In genomic region chr3:98353892-98354291, GRCm38 (mm10) we compare ENCODE assay signal across 8 mouse cellular contexts. TPM values are rescaled to one million over a fixed set of nuclear protein-coding genes. Genes with fewer than 3 reads are reported as not detected.
DNase-seq lines count a peak whose midpoint lies in the region; TF ChIP-seq lines count a peak whose summit lies in the region.

No protein-coding gene starts in this region.

- H3K4me3 ChIP-seq in heart, adult 2 months: no peak overlapping the region
- no peak overlapping the region for H3K4me3 ChIP-seq in heart, embryonic 10.5 days

- intact Hi-C loops in heart, adult 2 months (cut with DNase I): no loop called here

- H3K27ac ChIP-seq in heart, adult 2 months: no peak overlapping the region
- H3K27ac ChIP-seq in heart, embryonic 10.5 days: no peak overlapping the region

- no peak for TF ChIP-seq POLR2A in heart, adult 2 months (IDR thresholded peaks at IDR 0.05; ENCODE audit: insufficient read depth, low read depth, low read length)

- H3K9me3 ChIP-seq in heart, embryonic 10.5 days: no peaks in the 10 kb centered on the region

- TF ChIP-seq EP300 in heart, adult 2 months (IDR thresholded peaks at IDR 0.05; ENCODE audit: insufficient read depth, low read depth, low read length): no peak

- no peaks in the 10 kb centered on the region for H3K27me3 ChIP-seq in heart, adult 2 months (ENCODE audit: control insufficient read depth, insufficient read depth, low read length)
- H3K27me3 ChIP-seq in heart, embryonic 10.5 days (ENCODE audit: insufficient read depth, poor library complexity, severe bottlenecking): no peaks in the 10 kb centered on the region

- 32% methylated on average over 7 of the region's 7 CpGs for WGBS in heart, adult 2 months
- WGBS in heart, embryonic 10.5 days: 32% methylated on average over 7 of the region's 7 CpGs
- whole genome bisulfite sequencing in large intestine, adult 2 months: 30% methylated on average over 7 of the region's 7 CpGs

- no peaks in the 10 kb centered on the region for H3K36me3 ChIP-seq in heart, adult 2 months (ENCODE audit: control insufficient read depth, insufficient read depth, low read length)
- no peaks in the 10 kb centered on the region for H3K36me3 ChIP-seq in heart, embryonic 10.5 days

- peak; percentile 31 to 43 for DNase-seq in heart, adult 2 months
- no peak for DNase-seq in heart, embryonic 10.5 days (ENCODE audit: low spot score)
- DNase-seq in CD8-positive naive resting alpha-beta T cell, adult 2 months (ENCODE audit: low read depth in 2 of 2, low spot score in 2 of 2): peak; percentile 60 to 73
- peak; percentile 45 for DNase-seq in c-Kit-positive CD71-positive TER-119-positive erythroid progenitor cells, embryonic 14.5 days (ENCODE audit: low spot score)
- DNase-seq in frontal cortex, postnatal 36 days (ENCODE audit: low spot score in 2 of 2): peak; percentile 60 to 76
- DNase-seq in large intestine, adult 2 months (ENCODE audit: low read depth, low spot score): peak; percentile 44
- peak; percentile 87 for DNase-seq in lung, postnatal 14 days
- DNase-seq in spleen, postnatal 4 days (ENCODE audit: low spot score in 2 of 2): peak; percentile 43 to 81

- no peak overlapping the region for H3K9ac ChIP-seq in heart, adult 2 months (ENCODE audit: low read depth, low read length)

- H3K79me2 ChIP-seq in heart, adult 2 months (replicated peaks; ENCODE audit: control insufficient read depth, insufficient read depth, low read length): no peaks in the 10 kb centered on the region

- TF ChIP-seq CTCF in heart, adult 2 months (IDR thresholded peaks at IDR 0.05): peak; percentile 78

- H3K4me1 ChIP-seq in heart, adult 2 months (ENCODE audit: control insufficient read depth, insufficient read depth, low read length): no peaks in the 10 kb centered on the region
- H3K4me1 ChIP-seq in heart, embryonic 10.5 days: no peaks in the 10 kb centered on the region

RNA-seq across cellular contexts. Expression of gene Phgdh, which starts 14.1 kb away (rescaled TPM):
- 1 to 10 TPM; 1.5 to 1.8 TPM for total RNA-seq in heart, adult 2 months (2021)
- 3.7 and 4.5 TPM in 2 replicates for polyA plus RNA-seq in heart, adult 2 months (2012; rRNA removed)
- 157 and 310 TPM in 2 replicates for polyA plus RNA-seq in heart, embryonic 10.5 days (2016; fragmentation: Nextera tagmentation; extraction: Ambion mirVana)
- polyA plus RNA-seq in large intestine, adult 2 months (2012; rRNA removed): 23.3 and 26.8 TPM in 2 replicates

RNA-seq across cellular contexts. Expression of gene Zfp697, which starts 28.4 kb away (rescaled TPM):
- total RNA-seq in heart, adult 2 months (2021): 1 to 10 TPM; 5.9 to 8.1 TPM
- polyA plus RNA-seq in heart, adult 2 months (2012; rRNA removed): 6.3 and 9.0 TPM in 2 replicates
- polyA plus RNA-seq in heart, embryonic 10.5 days (2016; fragmentation: Nextera tagmentation; extraction: Ambion mirVana): 7.3 and 10.0 TPM in 2 replicates
- 0.52 and 1.0 TPM in 2 replicates for polyA plus RNA-seq in large intestine, adult 2 months (2012; rRNA removed)
